Mouse (Mus musculus) T-helper 2 cell (primary cell): ENCODE data around the gene Ccdc61.

Source experiments
- in situ Hi-C: fragments of 300-600 bp; cut with MboI, MseI; formaldehyde crosslinking; loops from one replicate; pipeline ENCODE4 v1.15.1; 2025; ENCODE audit warnings: high pct_unique_total_duplicates

The Ccdc61 gene

DNA sequence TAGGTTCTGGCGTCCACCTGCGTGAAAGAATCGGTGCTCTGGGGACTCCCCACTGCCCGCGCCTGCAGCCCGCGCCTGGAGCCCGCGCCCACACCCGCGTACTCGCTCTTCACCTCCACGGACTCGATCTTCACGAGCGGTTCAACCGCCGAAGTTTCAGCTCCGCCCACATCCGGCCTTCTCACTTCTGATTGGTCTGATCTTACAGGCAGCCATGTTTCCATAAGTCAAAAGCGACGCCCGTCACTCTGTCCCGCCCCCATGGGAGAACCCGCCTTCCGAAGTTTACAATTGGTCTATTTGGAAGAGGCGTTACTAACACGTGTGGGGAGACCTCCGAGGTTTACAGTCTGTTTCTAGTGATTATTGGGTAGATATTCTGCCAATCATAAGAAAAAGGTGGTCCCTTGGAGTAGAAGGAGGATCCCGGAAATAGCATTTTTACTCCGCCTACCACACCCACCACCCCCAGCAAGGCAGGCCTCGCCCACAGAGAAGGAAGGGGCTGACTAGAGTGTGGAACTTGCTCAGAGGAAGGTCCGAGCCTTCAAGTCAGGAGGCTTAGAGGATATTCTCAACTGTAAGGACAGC, at the start of gene Ccdc61:
Gene Ccdc61, minus strand, starts transcription at position 175 of the 591 bp plus-strand sequence.
- in situ Hi-C loops = no loop called here

DNA sequence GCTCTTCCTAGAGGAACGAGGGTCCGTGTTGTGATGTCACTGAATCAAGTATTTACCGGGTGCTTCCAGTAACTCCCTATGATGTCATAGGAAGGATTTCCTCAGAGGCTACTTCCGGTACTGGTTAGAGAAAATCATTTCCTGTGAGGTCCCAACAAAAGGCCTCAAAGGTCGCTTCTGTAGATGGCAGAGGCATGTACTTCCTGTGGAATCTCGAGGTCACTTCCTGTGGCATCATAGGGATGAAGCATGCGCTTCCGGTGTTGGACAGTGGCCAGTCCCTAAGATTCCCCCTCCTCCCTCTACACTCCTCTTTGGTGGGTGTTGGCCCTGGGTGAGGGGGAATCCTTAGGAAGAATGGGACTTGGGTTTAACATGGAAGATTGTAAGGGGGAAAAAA, 49.2 kb upstream of the Ccdc61 start:
- in situ Hi-C loops = no loop called here

DNA sequence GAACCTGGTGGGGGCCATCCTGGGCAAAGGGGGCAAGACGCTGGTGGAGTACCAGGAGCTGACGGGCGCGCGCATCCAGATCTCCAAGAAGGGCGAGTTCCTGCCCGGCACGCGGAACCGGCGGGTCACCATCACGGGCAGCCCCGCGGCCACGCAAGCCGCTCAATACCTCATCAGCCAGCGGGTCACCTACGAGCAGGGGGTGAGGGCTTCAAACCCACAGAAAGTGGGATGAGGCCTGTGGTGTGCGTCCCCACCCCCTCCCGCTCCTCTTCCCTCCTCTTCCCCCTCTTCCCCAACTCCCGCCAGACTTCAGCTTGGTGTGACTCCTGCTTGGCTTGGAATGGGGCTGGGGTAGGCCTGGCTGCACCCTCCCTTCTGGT, 48.2 kb upstream of the Ccdc61 start:
- in situ Hi-C loops = no loop called here

DNA sequence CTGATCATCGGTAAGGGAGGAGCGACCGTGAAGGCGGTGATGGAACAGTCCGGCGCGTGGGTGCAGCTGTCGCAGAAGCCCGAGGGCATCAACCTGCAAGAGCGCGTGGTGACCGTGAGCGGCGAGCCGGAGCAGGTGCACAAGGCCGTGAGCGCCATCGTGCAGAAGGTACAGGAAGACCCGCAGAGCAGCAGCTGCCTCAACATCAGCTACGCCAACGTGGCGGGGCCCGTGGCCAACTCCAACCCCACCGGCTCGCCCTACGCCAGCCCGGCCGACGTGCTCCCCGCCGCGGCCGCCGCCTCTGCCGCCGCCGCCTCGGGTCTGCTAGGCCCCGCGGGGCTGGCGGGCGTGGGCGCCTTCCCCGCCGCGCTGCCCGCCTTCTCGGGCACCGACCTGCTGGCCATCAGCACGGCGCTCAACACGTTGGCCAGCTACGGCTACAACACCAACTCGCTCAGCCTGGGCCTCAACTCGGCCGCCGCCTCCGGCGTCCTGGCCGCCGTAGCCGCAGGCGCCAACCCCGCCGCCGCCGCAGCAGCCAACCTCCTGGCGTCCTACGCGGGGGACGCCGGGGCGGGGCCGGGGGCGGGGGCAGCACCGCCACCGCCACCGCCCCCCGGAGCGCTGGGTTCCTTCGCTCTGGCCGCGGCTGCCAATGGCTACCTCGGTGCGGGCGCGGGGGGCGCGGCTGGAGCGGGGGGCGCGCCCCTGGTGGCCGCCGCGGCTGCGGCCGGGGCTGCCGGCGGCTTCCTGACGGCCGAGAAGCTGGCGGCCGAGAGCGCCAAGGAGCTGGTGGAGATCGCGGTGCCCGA, 47.6 kb upstream of the Ccdc61 start:
- in situ Hi-C loops = no loop called here

DNA sequence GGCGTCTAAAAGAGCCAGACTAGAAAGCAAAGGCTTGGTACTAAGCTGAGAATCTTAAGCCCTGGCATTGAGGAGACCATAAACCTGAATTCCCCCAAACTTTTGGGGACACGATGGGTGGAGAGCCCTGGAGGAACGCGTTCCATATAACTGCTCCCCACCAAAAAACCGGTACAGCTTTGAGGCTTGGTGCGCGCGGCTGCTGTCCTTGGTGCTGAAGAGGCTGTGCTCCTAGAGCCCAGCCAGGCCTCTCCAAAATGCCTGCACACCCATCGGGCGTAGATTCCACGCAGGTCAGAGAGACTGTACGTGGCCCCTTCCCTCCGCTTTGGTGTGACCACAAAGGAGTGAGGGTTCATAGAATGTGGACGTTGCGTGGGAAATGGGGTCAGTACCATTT, 41.2 kb upstream of the Ccdc61 start:
- in situ Hi-C loops = no loop called here

DNA sequence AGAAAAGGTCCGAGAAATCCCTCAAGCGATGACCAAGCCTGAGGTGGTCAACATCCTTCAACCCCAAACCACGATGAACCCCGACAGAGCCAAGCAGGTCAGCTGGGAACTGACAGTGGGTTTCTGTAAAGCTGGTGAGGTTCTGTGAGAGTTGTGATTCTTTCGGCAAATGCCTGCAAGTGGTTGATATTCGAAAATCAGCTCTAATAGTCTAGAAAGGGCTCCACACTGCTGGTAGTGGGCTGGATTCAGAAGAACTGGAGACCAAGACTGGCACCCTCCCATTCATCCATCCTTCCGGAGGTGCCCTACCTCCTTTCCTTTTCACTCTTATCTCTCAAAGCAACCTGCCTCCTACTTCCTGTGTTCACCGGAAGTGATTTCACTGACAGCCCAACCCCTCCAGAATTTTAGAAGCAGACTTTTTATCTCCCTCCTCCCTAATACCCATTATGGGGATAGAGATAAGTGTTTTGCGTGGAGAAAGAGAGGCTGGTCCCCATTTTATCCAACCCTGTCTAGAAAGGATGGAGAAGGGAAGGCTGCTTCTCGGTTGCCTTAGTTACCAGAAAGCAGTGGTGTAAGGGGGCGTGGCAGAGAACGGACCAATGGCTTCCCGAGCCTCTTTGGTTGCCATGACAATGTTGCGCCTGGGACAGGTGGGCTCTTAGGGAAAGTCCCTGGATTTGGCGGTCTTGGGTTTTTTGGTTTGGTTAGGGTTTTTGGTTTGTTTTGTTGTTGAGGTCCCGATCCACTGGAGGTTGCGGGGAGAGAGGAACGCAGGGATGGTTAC, 40.5 kb upstream of the Ccdc61 start:
- in situ Hi-C loops = no loop called here

DNA sequence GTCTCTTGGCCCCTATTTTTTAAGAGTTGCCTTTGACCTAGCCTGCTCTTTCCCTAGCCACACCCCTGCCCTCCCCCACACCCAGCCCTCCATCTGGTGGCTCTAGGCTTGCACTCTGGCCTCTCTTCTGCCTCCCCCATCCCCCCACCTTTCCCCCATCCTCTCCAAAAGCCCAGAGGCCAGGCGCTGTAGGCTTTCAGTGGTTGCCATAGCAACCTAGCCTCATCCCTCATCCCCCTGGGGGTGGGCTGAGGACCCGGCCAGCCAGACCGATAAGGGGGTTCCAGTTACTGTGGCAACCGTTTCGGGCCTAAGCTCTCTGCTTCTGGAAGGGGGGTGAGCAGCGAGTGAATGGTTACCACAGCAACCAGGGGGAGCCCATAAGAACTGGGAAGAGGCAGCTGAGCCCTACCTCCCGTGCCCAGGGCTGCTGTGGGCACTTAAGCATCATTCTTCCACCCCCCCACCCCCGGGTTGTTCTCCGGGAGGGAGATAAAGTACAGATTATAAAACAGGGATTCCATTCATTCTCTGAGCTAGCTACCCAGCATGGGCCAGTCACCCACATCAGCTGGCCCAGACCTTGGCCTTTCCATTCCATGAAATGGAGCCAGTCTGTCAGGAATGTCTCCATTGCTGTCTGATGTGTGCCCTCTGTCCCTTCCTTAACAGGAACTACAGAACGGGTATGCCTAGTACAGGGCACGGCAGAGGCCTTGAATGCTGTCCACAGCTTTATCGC, 39.7 kb upstream of the Ccdc61 start:
- in situ Hi-C loops = no loop called here

DNA sequence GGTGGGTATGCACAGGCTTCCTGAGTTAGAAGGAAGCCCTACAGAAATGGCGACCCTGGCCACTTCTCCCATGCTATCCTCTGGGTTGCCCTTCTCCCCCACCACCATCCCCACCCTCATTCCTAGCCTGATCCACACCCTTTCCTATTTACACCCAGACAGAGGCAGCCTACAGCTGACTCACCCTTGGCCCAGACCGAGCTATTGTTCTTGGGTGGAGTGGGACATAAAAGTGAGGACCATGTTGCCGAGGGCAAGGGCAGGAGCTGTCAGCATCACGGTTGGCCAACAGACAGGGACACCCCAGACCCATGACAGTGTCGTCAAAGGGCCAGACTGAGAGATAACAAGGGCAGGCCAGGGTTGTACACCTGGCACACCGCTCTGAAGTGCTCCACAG, 37.9 kb upstream of the Ccdc61 start:
- in situ Hi-C loops = no loop called here

DNA sequence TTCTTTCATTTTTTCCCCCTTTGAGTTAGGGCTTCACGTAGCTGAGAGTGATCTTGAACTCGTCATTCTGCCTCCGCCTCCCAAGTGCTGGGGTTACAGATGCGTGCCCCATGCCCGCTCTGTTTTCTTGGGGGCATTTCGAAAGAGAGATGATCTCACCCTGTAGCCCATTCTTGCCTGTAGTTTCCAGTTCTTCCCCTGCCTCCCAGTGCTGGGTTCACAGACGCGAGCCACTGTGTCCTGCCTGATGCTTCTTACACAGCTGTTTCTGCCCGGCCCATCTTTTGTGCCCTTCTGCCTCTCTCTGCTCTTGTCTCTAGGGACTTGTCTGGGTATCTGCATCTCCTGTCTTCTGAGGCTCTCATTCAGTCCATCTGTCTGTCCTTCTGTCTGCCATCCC, 32.6 kb upstream of the Ccdc61 start:
- in situ Hi-C loops = no loop called here

DNA sequence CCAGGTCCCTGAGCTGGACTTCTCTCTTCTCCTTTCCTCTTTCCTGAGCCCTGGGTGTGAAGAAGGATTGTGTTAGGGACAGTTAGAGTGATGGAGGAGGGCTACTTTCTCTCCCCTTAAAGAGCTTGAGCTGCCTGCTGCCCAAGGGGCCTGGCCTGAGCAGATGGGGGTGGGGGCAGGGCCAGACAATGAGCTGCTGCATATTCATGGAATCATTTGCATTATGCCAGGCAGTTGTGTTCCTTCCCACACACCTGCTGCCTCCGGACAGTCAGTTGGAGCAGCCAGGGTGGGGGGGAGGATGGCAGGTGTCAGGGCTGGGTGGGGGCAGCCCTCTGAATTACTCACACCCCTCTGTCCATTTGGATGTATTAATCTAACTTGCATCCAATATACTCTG, 32.2 kb upstream of the Ccdc61 start:
- in situ Hi-C loops = no loop called here

DNA sequence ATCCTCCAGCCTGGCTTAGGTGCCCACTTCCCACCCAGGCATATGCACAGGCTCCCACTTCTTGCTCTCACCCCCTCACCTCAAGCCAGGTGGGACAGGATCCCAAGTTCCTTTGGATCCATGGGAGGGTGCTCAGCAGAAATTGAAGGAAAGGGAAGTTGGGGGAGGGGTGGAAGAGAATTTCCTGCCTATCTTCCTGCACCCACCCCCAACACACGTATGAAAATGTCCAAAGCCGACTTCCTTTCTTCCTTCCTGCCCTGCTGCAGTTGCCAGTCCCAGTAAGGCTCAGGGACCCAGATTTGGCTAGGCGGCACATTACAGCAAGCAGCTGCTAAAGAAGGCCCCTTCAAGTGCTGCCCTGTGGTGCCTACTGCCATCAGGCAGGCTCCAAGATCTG, 17.5 kb upstream of the Ccdc61 start:
- in situ Hi-C loops = no loop called here

DNA sequence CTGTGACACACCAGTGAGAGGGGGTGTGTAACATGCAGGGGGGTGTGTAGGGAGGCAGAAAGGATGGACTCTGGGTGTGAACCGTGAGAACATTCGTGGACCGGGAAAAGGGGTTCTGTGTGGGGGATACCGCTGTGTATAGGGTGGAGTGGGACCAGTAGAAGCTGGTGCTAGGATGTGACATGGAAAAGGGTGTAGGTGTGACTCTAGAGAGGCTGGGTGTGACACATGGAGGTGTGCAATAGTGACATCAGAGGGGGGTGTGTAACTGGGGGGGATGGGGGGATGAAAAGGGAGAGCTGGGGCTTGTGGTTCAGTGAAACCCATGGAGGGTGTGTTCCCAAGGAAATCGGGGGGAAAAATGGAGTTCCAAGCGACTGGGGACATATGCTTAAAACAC, 16.7 kb upstream of the Ccdc61 start:
- in situ Hi-C loops = no loop called here

DNA sequence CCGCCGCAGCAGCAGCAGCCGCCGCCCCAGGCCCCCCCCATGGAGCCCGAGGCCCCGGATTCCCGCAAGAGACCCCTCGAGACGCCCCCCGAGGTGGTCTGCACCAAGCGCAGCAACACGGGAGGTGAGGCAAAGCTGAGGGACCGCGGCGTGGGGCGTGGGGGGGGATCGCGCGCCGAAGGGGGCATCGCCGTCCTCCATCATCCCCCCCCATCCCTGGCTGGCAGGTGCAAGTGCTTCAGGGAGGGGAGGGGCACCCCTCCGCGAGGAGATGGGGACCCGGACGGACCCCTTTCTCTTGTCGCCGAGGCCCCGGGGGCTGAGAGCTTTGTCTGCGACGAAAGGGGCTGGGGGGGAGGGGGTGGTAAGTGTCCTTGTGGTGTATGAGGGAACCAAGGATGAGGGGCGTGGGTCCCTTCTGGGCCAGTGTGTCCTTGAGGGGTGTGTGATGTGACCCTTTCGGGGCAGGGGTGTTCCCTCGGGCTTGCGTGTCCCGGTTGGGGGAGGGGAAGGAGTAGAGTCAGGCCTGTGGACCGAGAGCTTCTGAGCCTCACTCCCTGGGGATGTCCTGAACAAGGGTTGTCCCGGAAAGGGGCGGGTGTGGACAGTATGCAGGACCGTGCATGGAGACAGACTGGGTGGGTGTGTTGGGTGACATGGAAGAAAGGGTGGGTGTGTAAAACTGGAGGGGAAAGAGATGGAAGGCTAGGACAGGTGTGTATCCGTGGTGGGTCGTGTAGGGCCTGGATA, 16.0 kb upstream of the Ccdc61 start:
- in situ Hi-C loops = no loop called here

DNA sequence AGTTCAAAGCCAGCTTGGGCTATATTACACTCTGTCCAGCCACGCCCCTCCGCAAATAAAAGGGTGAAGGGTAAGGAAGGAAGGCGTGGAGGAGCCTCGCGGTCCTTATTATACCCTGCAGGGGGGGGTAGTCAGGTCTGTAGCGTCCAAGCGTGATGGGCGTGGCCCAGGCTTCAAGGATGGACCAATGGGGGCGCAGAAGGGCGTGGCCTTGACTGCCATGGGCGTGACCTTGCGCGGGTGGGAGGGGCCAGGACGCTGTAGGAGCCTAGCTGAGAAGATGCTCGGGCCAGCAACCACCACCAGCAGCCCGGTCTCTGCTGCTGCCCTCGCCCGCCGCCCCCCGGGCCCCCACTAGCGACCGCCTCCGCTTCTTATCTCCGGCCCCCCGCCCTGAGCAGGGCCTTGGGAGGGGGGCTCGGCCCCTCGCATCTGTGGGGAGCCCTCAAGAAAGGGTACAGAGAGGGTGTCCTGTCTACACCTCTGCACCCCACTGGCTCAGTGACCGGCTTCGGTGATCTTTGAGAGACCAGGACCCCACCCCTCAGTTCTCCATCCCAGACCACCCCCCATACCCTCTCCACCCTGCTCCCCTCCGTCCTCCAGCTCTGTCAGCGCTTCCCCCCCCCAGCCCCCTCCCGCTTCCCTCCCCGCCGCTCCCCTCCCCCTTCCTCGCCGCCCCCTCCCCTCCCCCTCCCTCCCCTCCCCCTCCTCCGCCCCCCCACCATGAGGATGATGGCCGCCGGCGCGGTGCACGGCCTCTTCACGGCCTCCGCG, 15.1 kb upstream of the Ccdc61 start, which contains the start of gene Nova2:
Gene Nova2, plus strand, starts transcription at position 727 of the 777 bp plus-strand sequence.
- in situ Hi-C loops = no loop called here

DNA sequence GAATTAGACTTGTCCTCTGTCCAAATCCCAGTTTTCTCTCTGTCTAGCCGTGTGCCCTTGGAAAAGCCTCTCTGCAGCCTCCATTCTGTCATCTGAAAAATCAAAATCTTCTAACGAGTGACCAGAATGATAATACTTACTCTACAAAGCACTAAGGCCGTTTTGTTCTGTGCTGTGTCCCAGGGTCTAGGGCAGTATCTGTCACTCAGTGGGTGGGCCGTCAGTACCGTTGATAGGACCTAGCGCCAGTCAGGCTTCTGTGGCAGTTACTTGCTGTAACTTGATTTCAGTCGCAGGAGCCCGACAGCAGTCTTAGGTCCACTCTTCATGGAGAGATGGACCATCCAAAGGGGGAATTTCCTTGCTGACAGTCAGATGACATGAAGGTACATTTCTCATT, 14.1 kb upstream of the Ccdc61 start:
- in situ Hi-C loops = no loop called here

DNA sequence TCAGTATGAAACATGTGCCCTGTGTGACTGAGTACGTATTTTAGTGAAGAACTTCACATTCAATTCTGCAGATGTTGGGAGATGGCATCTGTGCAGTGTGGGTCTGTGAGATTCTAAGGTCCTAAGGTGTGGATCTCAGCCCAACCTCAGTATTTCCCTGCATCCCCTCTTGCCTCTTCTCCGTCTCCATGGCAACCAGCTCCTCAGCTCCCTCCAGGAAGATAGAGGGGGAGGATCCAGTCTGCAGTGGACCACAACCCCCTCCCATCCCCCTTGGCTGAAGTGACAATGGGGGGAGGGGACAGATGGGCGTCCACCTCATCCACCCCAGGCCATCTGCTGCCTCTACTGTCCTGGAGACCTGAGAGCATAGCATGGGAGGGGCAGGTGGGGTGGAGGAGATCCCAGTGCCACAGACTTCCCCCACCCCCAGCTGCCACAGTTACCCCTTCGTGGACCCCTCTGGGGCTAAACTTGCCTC, 13.5 kb upstream of the Ccdc61 start:
- in situ Hi-C loops = no loop called here

DNA sequence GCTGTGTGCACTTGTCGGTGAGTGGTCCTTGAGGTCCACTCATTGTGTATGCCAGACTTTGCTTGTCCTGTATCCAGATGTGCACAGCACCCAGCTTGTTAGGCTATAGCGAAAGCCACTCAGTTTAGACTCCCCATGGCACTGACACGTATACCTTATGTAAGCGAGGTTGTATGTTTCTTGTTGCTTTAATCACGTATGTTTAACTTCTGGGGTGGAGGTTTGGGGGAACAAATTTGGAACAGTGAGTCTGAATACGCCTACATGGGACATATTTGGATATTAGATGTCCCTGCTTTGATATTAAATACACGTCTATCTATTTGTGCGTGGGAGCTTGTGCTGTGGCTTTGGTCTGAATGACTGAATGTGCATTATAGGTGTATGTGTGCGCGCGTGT, 13.1 kb upstream of the Ccdc61 start:
- in situ Hi-C loops = no loop called here

DNA sequence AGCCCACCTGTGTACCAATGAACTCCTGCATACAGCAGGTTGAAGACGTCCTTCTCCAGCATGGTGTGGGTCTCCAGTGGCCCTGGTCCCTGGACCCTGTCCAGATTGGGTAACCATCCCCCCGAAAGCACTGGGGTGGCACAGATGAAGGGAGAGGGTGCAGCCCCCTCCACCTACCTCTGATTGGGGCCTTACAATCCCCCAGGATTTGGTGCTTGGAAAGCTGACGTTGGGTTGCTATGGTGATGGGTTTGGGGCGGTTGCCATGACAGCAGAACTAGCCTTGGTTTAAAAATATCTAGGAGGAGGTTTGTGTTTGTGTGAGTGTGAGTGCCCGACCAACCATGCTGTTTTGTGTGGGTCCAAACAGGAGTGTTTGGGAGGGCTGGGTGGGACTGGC, 12.6 kb upstream of the Ccdc61 start:
- in situ Hi-C loops = no loop called here

DNA sequence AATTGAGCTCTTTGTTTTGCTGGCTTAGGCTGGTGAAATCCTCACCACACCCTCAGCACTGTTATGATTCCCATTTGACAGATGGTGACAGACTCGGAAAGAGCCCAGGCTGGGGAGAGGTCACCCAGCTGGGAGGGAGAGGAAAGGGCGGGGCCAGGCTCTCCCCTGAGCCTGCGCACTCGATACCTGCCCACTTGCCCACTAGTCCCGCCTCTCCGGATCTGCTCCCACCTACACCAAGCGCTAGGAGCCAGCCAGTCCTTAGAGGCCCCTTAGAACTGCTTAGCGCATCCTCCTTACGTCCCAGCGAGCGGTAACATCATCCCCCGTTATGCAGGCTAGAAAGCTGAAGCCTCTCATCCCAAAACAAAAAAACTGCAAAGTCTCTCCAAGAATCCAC, 10.9 kb upstream of the Ccdc61 start:
- in situ Hi-C loops = no loop called here

DNA sequence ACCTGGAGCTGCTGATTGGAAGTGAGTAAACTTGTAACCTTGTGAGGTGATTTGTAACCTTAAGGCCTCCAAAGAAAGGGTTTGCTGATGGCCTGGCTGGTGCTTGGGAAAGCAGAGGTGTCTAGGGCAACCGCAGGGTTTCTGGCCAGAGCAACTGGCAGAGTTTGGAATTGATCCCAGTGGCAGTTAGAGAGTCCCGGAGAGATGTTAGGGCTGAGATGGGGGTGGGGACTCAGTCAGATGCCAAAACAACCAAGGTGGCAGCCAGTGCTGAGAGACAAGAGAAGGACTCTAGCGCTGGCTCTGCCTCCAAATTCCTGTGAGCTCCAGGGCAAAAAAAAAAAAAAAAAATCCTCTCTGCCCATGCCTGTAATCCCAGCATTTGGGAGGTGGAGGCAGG, 7.7 kb upstream of the Ccdc61 start:
- in situ Hi-C loops = no loop called here
